Mouse (Mus musculus): ENCODE measurements around the gene Aatk. TPM values are rescaled to one million over a fixed set of nuclear protein-coding genes. Genes with fewer than 3 reads are reported as not detected.

Gene Aatk
- polyA plus RNA-seq, 1 experiment from 2014 or later, result 3.3 TPM

- WGBS, result 78% methylated on average over 8 of the region's 8 CpGs
- Histone ChIP-seq H3K27me3 (0 out of 2 replicates have a peak, but pooled peaks cover 5% of the 10 kb centered on the region), H3K4me3 (no peak overlapping the region), H3K4me1 (peaks cover 9% of the 10 kb centered on the region), H3K9ac (no peak overlapping the region), H3K4me2 (no peak overlapping the region), H3K36me3 (no peaks in the 10 kb centered on the region), H3K9me3 (no peaks in the 10 kb centered on the region), H3K27ac (no peak overlapping the region)
- ATAC-seq (ENCODE audit: borderline replicate concordance, extremely low read depth, low FRiP score, low TSS enrichment), result no peak
Observed at GRCm38 (mm10) chr11:120017011-120017410, 30.0 kb downstream of the Aatk start.

GRCm38 (mm10) chr11:120014758-120015157, 32.2 kb downstream of the Aatk start:
- 89% methylated on average over 4 of the region's 4 CpGs for WGBS
- ATAC-seq (ENCODE audit: borderline replicate concordance, extremely low read depth, low FRiP score, low TSS enrichment), result no peak

DNA sequence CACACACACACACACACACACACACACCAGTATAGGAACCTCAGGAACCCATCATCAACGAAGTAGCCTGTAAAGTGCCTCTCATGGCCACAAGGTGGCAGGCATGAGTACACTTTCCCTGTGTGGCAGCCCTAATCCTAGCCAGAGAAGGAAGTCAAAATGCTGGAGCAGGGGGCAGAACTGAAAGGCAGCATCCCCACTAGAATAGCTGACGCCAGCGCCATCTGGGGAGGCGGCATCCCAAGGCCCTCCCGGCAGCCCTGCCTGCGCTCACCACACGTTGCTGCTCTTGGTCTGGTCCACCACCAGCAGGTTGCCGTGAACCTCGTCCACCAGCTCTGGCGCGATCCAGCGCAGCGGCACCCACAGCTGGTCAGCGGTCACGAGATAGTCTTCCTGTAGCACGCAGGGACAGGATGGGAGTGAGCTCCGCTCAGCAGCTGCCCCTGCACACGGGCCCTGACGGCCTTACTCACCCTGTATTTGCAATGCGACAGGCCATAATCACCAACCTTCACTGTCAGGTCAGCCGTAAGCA, 33.7 kb downstream of the Aatk start:
- peaks cover 12% of the 10 kb centered on the region; the same call in 1 of the 2 replicates for H3K27me3 ChIP-seq
- H3K4me1 ChIP-seq, result peaks cover 15% of the 10 kb centered on the region
- peak overlapping the region; percentile 33 for H3K4me3 ChIP-seq
- peak overlapping the region; percentile 66 for H3K4me2 ChIP-seq
- peak; percentile 41 for ATAC-seq (ENCODE audit: borderline replicate concordance, extremely low read depth, low FRiP score, low TSS enrichment)
- no peaks in the 10 kb centered on the region for H3K36me3 ChIP-seq
- no peaks in the 10 kb centered on the region for H3K9me3 ChIP-seq
- H3K27ac ChIP-seq, result no peak overlapping the region
- WGBS, result 12% methylated on average over 21 of the region's 21 CpGs
- peak overlapping the region; percentile 46 for H3K9ac ChIP-seq

More at GRCm38 (mm10) chr11:120014758-120015157, 32.2 kb downstream of the Aatk start:
- Histone ChIP-seq H3K9ac (no peak overlapping the region), H3K36me3 (no peaks in the 10 kb centered on the region), H3K27me3 (peaks cover 12% of the 10 kb centered on the region; the same call in 1 of the 2 replicates), H3K4me3 (no peak overlapping the region), H3K4me1 (peaks cover 15% of the 10 kb centered on the region), H3K4me2 (no peak overlapping the region), H3K27ac (no peak overlapping the region), H3K9me3 (no peaks in the 10 kb centered on the region)

DNA sequence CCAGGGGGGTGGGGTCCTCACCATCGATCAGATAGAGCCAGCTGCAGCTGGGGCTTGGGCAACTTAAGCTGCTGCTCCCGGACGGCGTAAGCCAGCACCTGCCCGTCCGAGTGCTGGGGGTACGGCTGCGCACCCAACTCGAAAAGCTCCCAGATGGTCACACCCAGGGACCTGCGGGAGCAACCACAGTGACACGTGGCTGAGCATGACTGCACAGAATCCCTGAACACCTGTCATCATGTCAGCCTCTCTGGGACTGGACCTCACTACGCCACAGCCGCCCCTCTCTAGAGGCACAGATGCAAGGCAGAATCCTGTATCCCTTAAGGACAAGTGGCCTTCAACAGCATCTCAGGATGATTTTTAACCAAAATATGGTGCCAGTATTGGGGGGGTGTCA, 34.3 kb downstream of the Aatk start:
- H3K9me3 ChIP-seq, result no peaks in the 10 kb centered on the region
- H3K36me3 ChIP-seq, result no peaks in the 10 kb centered on the region
- peaks cover 15% of the 10 kb centered on the region for H3K4me1 ChIP-seq
- no peak overlapping the region for H3K4me3 ChIP-seq
- H3K9ac ChIP-seq, result no peak overlapping the region
- H3K27me3 ChIP-seq, result peaks cover 12% of the 10 kb centered on the region; the same call in 1 of the 2 replicates
- H3K27ac ChIP-seq, result no peak overlapping the region
- ATAC-seq (ENCODE audit: borderline replicate concordance, extremely low read depth, low FRiP score, low TSS enrichment), result no peak
- H3K4me2 ChIP-seq, result no peak overlapping the region; the same call in 1 of the 2 replicates
- 73% methylated on average over 13 of the region's 13 CpGs for WGBS

DNA sequence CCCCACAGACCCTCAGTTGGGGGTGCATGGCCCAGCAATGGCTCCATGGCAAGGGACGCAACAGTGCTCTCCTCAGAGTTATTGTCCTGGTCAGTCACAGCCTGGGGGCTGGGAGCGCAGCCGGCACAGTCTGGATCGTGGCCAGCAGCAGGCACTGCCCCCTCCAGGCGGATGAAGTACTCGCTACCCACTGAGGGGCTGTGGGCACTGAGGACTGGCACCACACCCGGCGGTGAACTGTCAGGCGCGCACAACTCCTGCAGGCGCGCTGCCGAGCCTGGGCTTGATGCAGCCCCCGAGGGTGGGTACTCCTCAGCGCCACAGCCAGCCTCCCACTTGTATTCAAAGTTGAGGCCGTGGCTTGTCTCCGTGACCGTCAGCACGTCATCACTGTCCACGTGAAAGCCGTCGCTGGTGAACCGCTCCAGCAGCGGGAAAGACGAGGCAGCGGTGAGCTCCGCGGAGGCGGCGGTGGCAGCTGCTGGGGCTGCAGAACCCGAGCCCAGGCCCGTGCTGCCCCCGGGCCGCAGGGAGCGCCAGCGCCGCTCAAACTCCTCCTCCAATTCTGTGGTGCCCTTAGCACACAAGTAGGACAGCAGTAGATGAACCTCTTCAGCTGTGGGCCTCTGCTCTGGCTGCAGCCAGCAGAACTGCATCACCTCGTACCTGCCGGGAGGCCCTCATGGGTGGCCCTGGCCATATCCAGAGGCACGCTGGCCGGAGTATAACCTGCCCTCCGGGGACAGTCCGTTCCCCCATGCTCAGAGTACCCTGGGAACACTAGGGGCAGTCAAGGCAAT, 35.0 kb downstream of the Aatk start:
- ATAC-seq (ENCODE audit: borderline replicate concordance, extremely low read depth, low FRiP score, low TSS enrichment), result 0 out of 2 replicates have a peak, but pooled peaks have one; percentile 4
- Histone ChIP-seq H3K9ac (no peak overlapping the region), H3K4me1 (peaks cover 15% of the 10 kb centered on the region), H3K27me3 (peaks cover 12% of the 10 kb centered on the region; the same call in 1 of the 2 replicates), H3K27ac (no peak overlapping the region), H3K4me3 (peak overlapping the region; percentile 6; the same call in 1 of the 2 replicates), H3K9me3 (no peaks in the 10 kb centered on the region), H3K36me3 (no peaks in the 10 kb centered on the region), H3K4me2 (peak overlapping the region; percentile 51)
- 31% methylated on average over 43 of the region's 43 CpGs for WGBS

DNA sequence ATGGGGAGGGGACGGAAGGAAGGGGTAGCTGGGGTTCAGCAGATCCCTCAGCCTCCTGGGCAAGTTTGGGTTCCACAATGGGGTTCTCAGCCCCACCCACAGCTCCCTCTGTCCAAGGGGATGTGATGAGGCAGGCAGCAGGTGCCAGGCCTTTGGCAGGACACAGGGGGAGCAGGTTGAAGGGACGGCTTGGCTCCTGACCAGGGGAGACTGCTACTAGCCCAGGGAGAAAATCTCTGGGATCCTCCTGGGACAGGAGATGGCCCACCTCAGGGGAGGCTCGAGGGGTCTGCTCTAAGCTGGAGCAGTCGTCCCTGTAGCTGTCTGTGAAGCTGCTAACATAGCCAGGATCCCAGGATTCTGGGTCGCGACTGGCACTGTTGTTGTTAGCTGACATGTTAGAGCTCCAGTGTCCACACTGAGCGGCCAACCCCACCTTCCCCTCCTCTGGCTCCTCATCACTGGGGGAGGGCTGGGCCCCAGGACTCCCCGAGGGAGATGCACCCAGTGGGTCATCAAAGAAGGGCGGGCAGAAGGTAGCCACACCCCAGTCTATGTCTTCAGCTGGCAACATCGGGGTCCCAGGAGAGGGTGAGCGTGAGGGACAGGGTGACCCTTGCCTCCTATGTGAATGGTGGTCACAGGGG, 35.7 kb downstream of the Aatk start:
- Histone ChIP-seq H3K27me3 (peaks cover 12% of the 10 kb centered on the region; the same call in 1 of the 2 replicates), H3K27ac (no peak overlapping the region), H3K4me2 (peak overlapping the region; percentile 51), H3K36me3 (no peaks in the 10 kb centered on the region), H3K9ac (no peak overlapping the region), H3K9me3 (no peaks in the 10 kb centered on the region), H3K4me3 (no peak overlapping the region), H3K4me1 (peaks cover 15% of the 10 kb centered on the region)
- ATAC-seq (ENCODE audit: borderline replicate concordance, extremely low read depth, low FRiP score, low TSS enrichment), result no peak
- 68% methylated on average over 11 of the region's 11 CpGs for WGBS

DNA sequence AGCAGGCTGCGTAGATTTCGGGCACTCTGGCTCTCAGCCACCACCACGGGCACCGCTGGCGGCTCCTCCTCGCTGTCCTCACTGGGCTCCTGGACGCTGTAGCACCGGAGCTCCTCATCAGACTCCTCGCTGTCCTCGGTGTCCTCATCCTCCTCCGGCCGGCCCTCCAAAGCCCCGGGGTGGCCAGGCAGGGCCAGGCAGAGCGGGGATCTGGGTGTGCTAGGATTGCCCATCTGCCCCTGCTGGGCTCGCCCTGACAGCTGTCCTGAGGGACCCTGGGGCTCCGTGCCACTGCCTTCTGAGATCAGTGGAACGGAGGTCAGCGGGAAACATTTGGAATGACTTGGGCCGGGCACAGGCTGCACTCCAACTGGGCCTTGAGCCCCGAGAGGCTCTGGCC, 37.0 kb downstream of the Aatk start:
- ATAC-seq (ENCODE audit: borderline replicate concordance, extremely low read depth, low FRiP score, low TSS enrichment), result no peak
- peaks cover 12% of the 10 kb centered on the region; the same call in 1 of the 2 replicates for H3K27me3 ChIP-seq
- H3K4me3 ChIP-seq, result no peak overlapping the region
- H3K4me2 ChIP-seq, result no peak overlapping the region
- 82% methylated on average over 20 of the region's 20 CpGs for WGBS
- no peak overlapping the region for H3K27ac ChIP-seq
- H3K9me3 ChIP-seq, result no peaks in the 10 kb centered on the region
- no peaks in the 10 kb centered on the region for H3K36me3 ChIP-seq
- H3K9ac ChIP-seq, result no peak overlapping the region
- H3K4me1 ChIP-seq, result peaks cover 15% of the 10 kb centered on the region

DNA sequence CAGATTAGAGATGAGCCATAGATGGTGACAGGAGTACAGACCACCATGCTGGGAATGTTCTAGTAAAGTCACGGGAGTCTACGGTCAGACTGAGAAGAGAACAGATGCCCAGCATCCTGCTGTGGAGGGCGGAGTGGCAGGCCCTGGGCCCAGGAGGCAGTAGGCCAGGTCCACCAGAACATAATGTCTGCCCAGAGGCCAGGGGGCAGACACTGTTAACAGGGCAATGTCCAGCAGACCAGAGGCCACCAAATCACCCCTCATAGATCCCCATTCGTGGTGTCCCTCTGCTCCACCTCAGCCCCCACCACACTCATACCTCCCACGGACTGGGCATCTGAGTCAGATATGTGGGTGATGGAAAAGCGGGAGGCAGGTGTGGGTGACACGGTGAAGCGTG, 38.0 kb downstream of the Aatk start:
- 84% methylated on average over 8 of the region's 8 CpGs for WGBS
- no peak overlapping the region for H3K9ac ChIP-seq
- no peak for ATAC-seq (ENCODE audit: borderline replicate concordance, extremely low read depth, low FRiP score, low TSS enrichment)
- peaks cover 12% of the 10 kb centered on the region; the same call in 1 of the 2 replicates for H3K27me3 ChIP-seq
- H3K4me2 ChIP-seq, result no peak overlapping the region
- no peaks in the 10 kb centered on the region for H3K36me3 ChIP-seq
- H3K4me1 ChIP-seq, result peaks cover 15% of the 10 kb centered on the region
- H3K9me3 ChIP-seq, result no peaks in the 10 kb centered on the region
- no peak overlapping the region for H3K4me3 ChIP-seq
- H3K27ac ChIP-seq, result no peak overlapping the region

GRCm38 (mm10) chr11:120008501-120008900, 38.5 kb downstream of the Aatk start:
- Histone ChIP-seq H3K27ac (no peak overlapping the region), H3K4me3 (no peak overlapping the region), H3K27me3 (peaks cover 12% of the 10 kb centered on the region; the same call in 1 of the 2 replicates), H3K9me3 (no peaks in the 10 kb centered on the region), H3K9ac (no peak overlapping the region), H3K4me2 (no peak overlapping the region), H3K36me3 (no peaks in the 10 kb centered on the region), H3K4me1 (peaks cover 13% of the 10 kb centered on the region)
- ATAC-seq (ENCODE audit: borderline replicate concordance, extremely low read depth, low FRiP score, low TSS enrichment), result no peak
- 93% methylated on average over 1 of the region's 1 CpGs for WGBS

DNA sequence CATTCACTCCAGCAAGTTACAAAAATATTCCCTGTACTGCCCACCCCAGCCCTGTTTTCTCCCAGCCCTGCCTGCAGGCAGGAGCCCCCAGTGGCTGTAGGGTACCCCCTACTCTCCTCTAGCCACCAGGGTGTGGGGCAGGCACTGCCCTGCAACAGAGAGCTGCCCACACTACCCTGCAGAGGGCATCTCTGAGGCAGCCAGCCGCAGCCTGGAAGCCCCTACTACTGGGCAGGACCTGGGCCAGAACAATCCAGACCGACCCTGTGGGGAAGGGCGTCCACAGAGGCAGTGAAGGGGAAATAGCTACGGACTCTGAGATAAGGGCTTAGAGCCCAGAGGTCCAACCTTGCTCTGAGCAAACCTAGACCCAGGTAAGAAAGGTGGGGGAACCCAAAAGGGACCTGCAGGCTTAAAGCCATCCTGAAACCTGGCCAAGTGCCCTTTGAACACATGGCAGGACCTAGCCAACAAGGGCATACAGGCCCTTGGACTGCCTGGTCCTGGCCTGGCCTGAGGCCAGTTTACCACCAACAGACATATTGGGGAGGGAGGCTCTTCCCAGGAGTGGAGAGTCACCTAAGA, 39.4 kb downstream of the Aatk start:
- ATAC-seq (ENCODE audit: borderline replicate concordance, extremely low read depth, low FRiP score, low TSS enrichment), result no peak
- Histone ChIP-seq H3K4me1 (peaks cover 9% of the 10 kb centered on the region), H3K27ac (no peak overlapping the region), H3K27me3 (peaks cover 11% of the 10 kb centered on the region; the same call in 1 of the 2 replicates), H3K4me2 (no peak overlapping the region), H3K9me3 (no peaks in the 10 kb centered on the region), H3K9ac (no peak overlapping the region), H3K36me3 (no peaks in the 10 kb centered on the region), H3K4me3 (no peak overlapping the region)
- 59% methylated on average over 4 of the region's 4 CpGs for WGBS

DNA sequence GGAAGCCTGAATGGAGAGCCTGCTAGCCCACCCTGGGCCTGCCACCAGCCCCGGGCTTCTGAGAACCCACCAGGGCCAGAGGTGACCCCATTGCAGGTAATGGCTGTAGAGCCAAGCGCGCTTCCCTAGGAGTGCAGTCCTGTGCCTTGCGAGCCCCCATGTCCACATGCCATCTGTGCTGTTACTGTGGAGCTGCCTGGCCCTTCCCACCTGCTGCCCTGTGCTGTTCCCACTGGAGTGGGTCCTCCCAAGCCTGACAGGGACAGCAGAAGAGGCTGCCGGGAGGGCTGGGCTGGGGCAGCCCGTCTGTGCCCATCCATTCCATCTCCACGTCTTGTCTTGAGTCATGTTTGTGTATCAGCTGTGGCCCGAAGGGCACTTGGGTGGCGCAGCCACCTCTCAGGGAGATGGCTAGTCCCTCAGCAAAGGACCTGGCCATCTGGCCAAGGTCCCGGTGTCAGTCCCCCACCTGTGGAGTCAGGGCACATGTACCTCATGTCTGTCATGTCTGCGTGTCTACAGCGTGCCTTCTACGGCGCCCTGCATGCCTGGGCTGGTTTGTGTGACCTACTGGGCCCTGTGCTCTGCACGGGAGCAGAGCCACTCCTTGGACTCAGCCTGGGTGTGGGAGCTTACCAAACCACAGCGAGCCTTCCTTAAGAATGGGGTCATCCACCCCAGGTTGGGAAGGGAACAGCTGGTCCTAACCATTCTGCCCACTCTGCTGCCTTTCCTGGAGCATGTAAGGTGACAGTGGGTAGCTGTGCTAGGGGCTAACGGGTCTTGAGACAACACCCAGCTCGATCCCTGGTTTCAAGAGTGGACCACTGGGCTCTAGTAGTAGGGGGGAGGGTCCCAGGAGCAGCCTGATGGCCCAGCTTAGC, 41.3 kb downstream of the Aatk start:
- H3K36me3 ChIP-seq, result no peaks in the 10 kb centered on the region
- H3K4me3 ChIP-seq, result no peak overlapping the region
- H3K9me3 ChIP-seq, result no peaks in the 10 kb centered on the region
- H3K27me3 ChIP-seq, result no peaks in the 10 kb centered on the region
- no peaks in the 10 kb centered on the region for H3K4me1 ChIP-seq
- no peak overlapping the region for H3K27ac ChIP-seq
- no peak overlapping the region for H3K4me2 ChIP-seq
- ATAC-seq (ENCODE audit: borderline replicate concordance, extremely low read depth, low FRiP score, low TSS enrichment), result no peak
- H3K9ac ChIP-seq, result no peak overlapping the region
- WGBS, result 81% methylated on average over 18 of the region's 18 CpGs

All from lung, embryonic 15.5 days (tissue).